Mouse (Mus musculus): Measurements from ENCODE around the gene Calhm2.
A peak's percentile ranks its signal among the peaks of the same experiment; 100 is the strongest.
"Not testable (repeated sequence)": the region's sequence is repeated elsewhere in the genome, so short reads cannot be mapped to it uniquely, and the experiment has no call there.

The Calhm2 gene

GRCm38 (mm10) chr19:47151332-47152061, 13.4 kb upstream of the Calhm2 start:
- DNase-seq (ENCODE audit: low spot score in 2 of 2): no peak

- no peak for DNase-seq (ENCODE audit: low spot score in 2 of 2)
Measured at GRCm38 (mm10) chr19:47149854-47150253, 11.8 kb upstream of the Calhm2 start.

- DNase-seq (ENCODE audit: low spot score in 2 of 2): no peak
Measured at GRCm38 (mm10) chr19:47148267-47148847, 10.3 kb upstream of the Calhm2 start.

GRCm38 (mm10) chr19:47144154-47144553, 6.1 kb upstream of the Calhm2 start, which contains the start of gene Calhm1:
Gene Calhm1 (minus strand): TSS chr19:47144254.
- DNase-seq (ENCODE audit: low spot score in 2 of 2): no peak

GRCm38 (mm10) chr19:47142438-47142837, 4.3 kb upstream of the Calhm2 start:
- DNase-seq (ENCODE audit: low spot score in 2 of 2): no peak

GRCm38 (mm10) chr19:47139611-47140010, 1.5 kb upstream of the Calhm2 start:
- DNase-seq (ENCODE audit: low spot score in 2 of 2): not testable (repeated sequence)

- no peak for DNase-seq (ENCODE audit: low spot score in 2 of 2)
Measured at GRCm38 (mm10) chr19:47137051-47137581, 978 bp downstream of the Calhm2 start.

- no peak for DNase-seq (ENCODE audit: low spot score in 2 of 2)
Measured at GRCm38 (mm10) chr19:47136170-47136569, 1.9 kb downstream of the Calhm2 start.

GRCm38 (mm10) chr19:47135568-47135967, 2.5 kb downstream of the Calhm2 start:
- no peak for DNase-seq (ENCODE audit: low spot score in 2 of 2)

GRCm38 (mm10) chr19:47133161-47133560, 4.9 kb downstream of the Calhm2 start:
- DNase-seq (ENCODE audit: low spot score in 2 of 2): no peak

GRCm38 (mm10) chr19:47130551-47131125, 7.5 kb downstream of the Calhm2 start:
- DNase-seq (ENCODE audit: low spot score in 2 of 2): no peak

- no peak for DNase-seq (ENCODE audit: low spot score in 2 of 2)
Measured at GRCm38 (mm10) chr19:47128835-47129234, 9.3 kb downstream of the Calhm2 start.

GRCm38 (mm10) chr19:47128164-47128563, 9.9 kb downstream of the Calhm2 start:
- DNase-seq (ENCODE audit: low spot score in 2 of 2): no peak

- DNase-seq (ENCODE audit: low spot score in 2 of 2): peak in 1 of 2 experiments; percentile 33
Measured at GRCm38 (mm10) chr19:47122802-47123201, 15.3 kb downstream of the Calhm2 start.

- no peak for DNase-seq (ENCODE audit: low spot score in 2 of 2)
Measured at GRCm38 (mm10) chr19:47121054-47121453, 17.0 kb downstream of the Calhm2 start.

GRCm38 (mm10) chr19:47118634-47119033, 19.5 kb downstream of the Calhm2 start:
- no peak for DNase-seq (ENCODE audit: low spot score in 2 of 2)

- no peak for DNase-seq (ENCODE audit: low spot score in 2 of 2)
Measured at GRCm38 (mm10) chr19:47104641-47105271, 33.3 kb downstream of the Calhm2 start.

GRCm38 (mm10) chr19:47101080-47101479, 37.0 kb downstream of the Calhm2 start:
- DNase-seq (ENCODE audit: low spot score in 2 of 2): no peak

GRCm38 (mm10) chr19:47090550-47091156, 47.4 kb downstream of the Calhm2 start, which contains the start of the genes Usmg5 and Pdcd11:
Gene Usmg5 (minus strand): TSS chr19:47090647.
Gene Pdcd11 (plus strand): TSS chr19:47090768.
- DNase-seq (ENCODE audit: low spot score in 2 of 2): peak; percentile 96

GRCm38 (mm10) chr19:47089718-47090525, 48.2 kb downstream of the Calhm2 start:
- DNase-seq (ENCODE audit: low spot score in 2 of 2): no peak

- no peak for DNase-seq (ENCODE audit: low spot score in 2 of 2)
Measured at GRCm38 (mm10) chr19:47088226-47088625, 49.9 kb downstream of the Calhm2 start.

Data from cerebellum, postnatal 4 days (tissue).